10 mouse cellular contexts compared by ENCODE assay signal in the genomic region with DNA sequence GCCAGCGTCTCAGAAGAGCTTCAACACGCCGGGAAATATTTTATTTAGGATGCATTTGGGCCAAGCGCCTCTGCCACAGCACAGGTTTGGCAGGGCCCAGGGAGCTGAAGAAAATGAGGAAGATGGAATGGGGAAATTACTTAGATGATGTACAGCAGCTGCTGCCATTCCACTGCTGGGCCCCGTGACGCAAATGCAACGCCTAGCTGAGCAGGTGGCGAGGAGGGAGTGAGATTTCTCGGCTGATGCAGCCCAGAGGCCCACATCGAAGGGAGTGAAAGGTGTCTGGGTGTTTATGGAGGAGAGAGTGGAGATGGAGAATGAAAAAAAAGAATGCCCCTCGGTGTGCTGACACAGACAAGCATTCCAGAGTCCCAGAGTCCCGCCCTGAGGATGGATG. TPM values are rescaled to one million over a fixed set of nuclear protein-coding genes. Genes with fewer than 3 reads are reported as not detected.
DNase-seq lines count a peak whose midpoint lies in the region; ATAC-seq and TF ChIP-seq lines count a peak whose summit lies in the region.
"Had no signal": no experiment of that assay in that cellular context is flagged by ENCODE, and none has a peak within 500 bp of the region (broad histone marks: within the 10 kb centered on the region; RNA-seq: fewer than 3 reads in every experiment).

No protein-coding gene starts in this region.

- 53% methylated on average over 12 of the region's 12 CpGs for WGBS in liver, postnatal 0 days (ENCODE audit: insufficient replicate concordance)
- WGBS in liver, embryonic 12.5 days (ENCODE audit: insufficient replicate concordance), result 55% methylated on average over 12 of the region's 12 CpGs

- H3K9me3 ChIP-seq in liver, postnatal 0 days (ENCODE audit: low read length), result no peaks in the 10 kb centered on the region
- H3K9me3 ChIP-seq in liver, embryonic 12.5 days (replicated peaks), result no peaks in the 10 kb centered on the region

- intact Hi-C loops in gastrocnemius, adult 2 months (cut with DNase I), result loop anchor here (5.0 kb wide), 1 partner anchor 72 kb away; no protein-coding TSS in a partner anchor

- peak; percentile 46 for DNase-seq in gastrocnemius, adult 2 months
- DNase-seq in gastrocnemius, postnatal 10 days, result no peak
- DNase-seq in liver, postnatal 0 days, result peak; percentile 40
- peak; percentile 16 to 67 for DNase-seq in kidney, postnatal 25 days
- DNase-seq in testis, postnatal 10 days (ENCODE audit: low spot score), result no peak
- DNase-seq: lung, embryonic 14.5 days had no signal

- peak overlapping the region; percentile 16; the same call in 1 of the 2 replicates for H3K27ac ChIP-seq in gastrocnemius, adult 2 months
- H3K27ac ChIP-seq in liver, postnatal 0 days (ENCODE audit: low read depth), result no peak overlapping the region
- no peak overlapping the region for H3K27ac ChIP-seq in liver, embryonic 12.5 days

- H3K27me3 ChIP-seq in liver, postnatal 0 days (ENCODE audit: insufficient read depth, low read length), result no peaks in the 10 kb centered on the region
- no peaks in the 10 kb centered on the region for H3K27me3 ChIP-seq in liver, embryonic 12.5 days (replicated peaks)

- H3K9ac ChIP-seq in liver, postnatal 0 days (replicated peaks), result no peak overlapping the region
- no peak overlapping the region for H3K9ac ChIP-seq in liver, embryonic 12.5 days
- H3K9ac ChIP-seq: lung, embryonic 14.5 days had no signal

- no peak overlapping the region for H3K4me3 ChIP-seq in gastrocnemius, adult 2 months
- H3K4me3 ChIP-seq in liver, postnatal 0 days (ENCODE audit: low read depth, low read length), result no peak overlapping the region
- no peak overlapping the region for H3K4me3 ChIP-seq in liver, embryonic 12.5 days

- H3K4me1 ChIP-seq in liver, postnatal 0 days (ENCODE audit: insufficient read depth), result peaks cover 12% of the 10 kb centered on the region
- H3K4me1 ChIP-seq in liver, embryonic 12.5 days, result peaks cover 34% of the 10 kb centered on the region

- no peak overlapping the region for H3K4me2 ChIP-seq in liver, postnatal 0 days (ENCODE audit: low read depth, low read length)
- H3K4me2 ChIP-seq in liver, embryonic 12.5 days, result no peak overlapping the region
- H3K4me2 ChIP-seq: lung, embryonic 14.5 days had no signal

- TF ChIP-seq CTCF in gastrocnemius, adult 2 months (IDR thresholded peaks at IDR 0.05), result no peak
- no peak for TF ChIP-seq CTCF in liver, postnatal 0 days (IDR thresholded peaks at IDR 0.05; ENCODE audit: low read depth)

- H3K36me3 ChIP-seq in liver, postnatal 0 days (replicated peaks; ENCODE audit: insufficient read depth, low read length), result no peaks in the 10 kb centered on the region
- H3K36me3 ChIP-seq in liver, embryonic 12.5 days, result no peaks in the 10 kb centered on the region

- ATAC-seq in liver, postnatal 0 days, result peak; percentile 25; the same call in 1 of the 2 replicates
- ATAC-seq in liver, embryonic 12.5 days, result no peak
- peak; percentile 89 for ATAC-seq in neutrophil, adult 5-6 weeks (ENCODE audit: extremely low read depth, insufficient number of reproducible peaks, low FRiP score, poor library complexity, severe bottlenecking)
- no peak for ATAC-seq in erythroblast, adult 5-6 weeks (replicated peaks; ENCODE audit: low FRiP score, poor library complexity, severe bottlenecking)
- ATAC-seq: activated CD4-positive, CD25-positive, alpha-beta regulatory T cell, adult 4 months had no signal

- TF ChIP-seq EP300 in liver, postnatal 0 days (IDR thresholded peaks at IDR 0.05; ENCODE audit: low read depth), result no peak

RNA-seq across cellular contexts. Expression of gene Lpin2, which starts 56.8 kb away (rescaled TPM):
- total RNA-seq in gastrocnemius, adult 2 months (2021), result 1 to 10 TPM; 5.3 to 5.6 TPM
- 10 to 100 TPM in 1 of 2 experiments, 1 to 10 TPM in 1; 8.5 to 10.6 TPM for total RNA-seq in gastrocnemius, postnatal 10 days (2021)
- polyA plus RNA-seq in liver, postnatal 0 days (2015; fragmentation: Nextera tagmentation; extraction: Ambion mirVana), result 34.0 and 44.5 TPM in 2 replicates
- 40.1 and 42.5 TPM in 2 replicates for polyA plus RNA-seq in liver, embryonic 12.5 days (2016; fragmentation: Nextera tagmentation; extraction: Ambion mirVana)
- 118 and 135 TPM in 2 replicates for total RNA-seq in neutrophil, adult 5-6 weeks (2017)
- 751 and 838 TPM in 2 replicates for total RNA-seq in erythroblast, adult 5-6 weeks (2015; ENCODE audit: low replicate concordance)
- 1,646 and 2,072 TPM in 2 replicates for total RNA-seq in erythroblast, adult 5-6 weeks (2017; ENCODE audit: low replicate concordance)

Comparison
In these comparisons a context has a peak if more than half of its experiments do, and no peak if none do; other contexts are left out.
1. DNase-seq: peak in gastrocnemius, adult 2 months (single experiment), liver, postnatal 0 days (single experiment) and kidney, postnatal 25 days (2 of 2); none in gastrocnemius, postnatal 10 days (single experiment) and testis, postnatal 10 days (single experiment).
2. ATAC-seq: peak in liver, postnatal 0 days (single experiment) and neutrophil, adult 5-6 weeks (single experiment); none in liver, embryonic 12.5 days (single experiment) and erythroblast, adult 5-6 weeks (single experiment).
3. RNA of gene Lpin2, which starts 56.8 kb away (total RNA-seq): 751 to 2,072 TPM in erythroblast, adult 5-6 weeks and 118 to 135 TPM in neutrophil, adult 5-6 weeks; 8.5 to 10.6 TPM in gastrocnemius, postnatal 10 days and 5.3 to 5.6 TPM in gastrocnemius, adult 2 months; every median in the first group is over 10 times any median in the second.